Comparison of ENCODE assay signal across 11 mouse cellular contexts in genomic region chr11:76385746-76386145, GRCm38 (mm10). TPM values are rescaled to one million over a fixed set of nuclear protein-coding genes. Genes with fewer than 3 reads are reported as not detected.
DNase-seq lines count a peak whose midpoint lies in the region; ATAC-seq and TF ChIP-seq lines count a peak whose summit lies in the region.
"Had no signal": no experiment of that assay in that cellular context is flagged by ENCODE, and none has a peak within 500 bp of the region (broad histone marks: within the 10 kb centered on the region; RNA-seq: fewer than 3 reads in every experiment).

No protein-coding gene starts in this region.

- H3K36me3 ChIP-seq in hindbrain, embryonic 10.5 days = peaks cover 13% of the 10 kb centered on the region
- H3K36me3 ChIP-seq in hindbrain, postnatal 0 days (ENCODE audit: insufficient read depth, low read length) = no peaks in the 10 kb centered on the region
- no peaks in the 10 kb centered on the region for H3K36me3 ChIP-seq in stomach, embryonic 16.5 days (ENCODE audit: control insufficient read depth, insufficient read depth, low read length)
- no peaks in the 10 kb centered on the region for H3K36me3 ChIP-seq in stomach, postnatal 0 days (ENCODE audit: control insufficient read depth, insufficient read depth, low read length)
- peaks cover 4% of the 10 kb centered on the region; the same call in 1 of the 2 replicates for H3K36me3 ChIP-seq in hindbrain, embryonic 13.5 days
- H3K36me3 ChIP-seq: lung, embryonic 15.5 days had no signal

- H3K4me1 ChIP-seq in hindbrain, embryonic 10.5 days (replicated peaks) = peaks cover 71% of the 10 kb centered on the region
- no peaks in the 10 kb centered on the region for H3K4me1 ChIP-seq in hindbrain, postnatal 0 days (ENCODE audit: insufficient read depth, low read length)
- H3K4me1 ChIP-seq in stomach, embryonic 16.5 days (ENCODE audit: control insufficient read depth, insufficient read depth, low read length) = peaks cover 33% of the 10 kb centered on the region
- H3K4me1 ChIP-seq in stomach, postnatal 0 days (replicated peaks; ENCODE audit: control insufficient read depth, insufficient read depth) = no peaks in the 10 kb centered on the region
- peaks cover 56% of the 10 kb centered on the region for H3K4me1 ChIP-seq in hindbrain, embryonic 13.5 days (replicated peaks)

- DNase-seq in hindbrain, embryonic 10.5 days (ENCODE audit: low spot score) = no peak
- DNase-seq in hindbrain, postnatal 0 days (ENCODE audit: low spot score) = no peak
- no peak for DNase-seq in stomach, postnatal 0 days (ENCODE audit: low spot score)
- DNase-seq in yolk sac, embryonic 10.5 days (ENCODE audit: low spot score) = no peak
- DNase-seq in gastrocnemius, postnatal 36 days = no peak
- DNase-seq: cerebellum, adult 2 months had no signal

- ATAC-seq in hindbrain, postnatal 0 days = no peak
- no peak for ATAC-seq in stomach, embryonic 16.5 days (ENCODE audit: insufficient read depth, low FRiP score)
- ATAC-seq in stomach, postnatal 0 days (ENCODE audit: low FRiP score, low TSS enrichment) = no peak
- ATAC-seq in hindbrain, embryonic 13.5 days (ENCODE audit: low FRiP score) = no peak

- no peak overlapping the region for H3K4me2 ChIP-seq in hindbrain, postnatal 0 days (ENCODE audit: low read depth, low read length)
- no peak overlapping the region for H3K4me2 ChIP-seq in stomach, embryonic 16.5 days (ENCODE audit: low read depth, low read length)
- H3K4me2 ChIP-seq in stomach, postnatal 0 days (replicated peaks; ENCODE audit: low read depth) = no peak overlapping the region
- no peak overlapping the region for H3K4me2 ChIP-seq in hindbrain, embryonic 13.5 days
- H3K4me2 ChIP-seq: kidney, embryonic 15.5 days; liver, embryonic 11.5 days; lung, embryonic 15.5 days had no signal

- no peaks in the 10 kb centered on the region for H3K27me3 ChIP-seq in hindbrain, embryonic 10.5 days (ENCODE audit: insufficient read depth, poor library complexity, severe bottlenecking)
- H3K27me3 ChIP-seq in hindbrain, postnatal 0 days (ENCODE audit: insufficient read depth, low read length) = no peaks in the 10 kb centered on the region
- H3K27me3 ChIP-seq in stomach, embryonic 16.5 days (ENCODE audit: control insufficient read depth, insufficient read depth, low read length) = no peaks in the 10 kb centered on the region
- no peaks in the 10 kb centered on the region for H3K27me3 ChIP-seq in stomach, postnatal 0 days (ENCODE audit: control insufficient read depth, insufficient read depth, low read length)
- no peaks in the 10 kb centered on the region for H3K27me3 ChIP-seq in hindbrain, embryonic 13.5 days
- H3K27me3 ChIP-seq: kidney, embryonic 15.5 days had no signal

- peak overlapping the region; percentile 72; the same call in 1 of the 2 replicates for H3K27ac ChIP-seq in hindbrain, embryonic 10.5 days
- H3K27ac ChIP-seq in hindbrain, postnatal 0 days = no peak overlapping the region
- H3K27ac ChIP-seq in stomach, embryonic 16.5 days (ENCODE audit: low read length) = 0 out of 2 replicates have a peak overlapping the region, but pooled peaks have one; percentile 7
- no peak overlapping the region for H3K27ac ChIP-seq in stomach, postnatal 0 days (replicated peaks)
- H3K27ac ChIP-seq in hindbrain, embryonic 13.5 days = peak overlapping the region; percentile 70
- H3K27ac ChIP-seq: kidney, embryonic 15.5 days; lung, embryonic 15.5 days had no signal

- H3K9ac ChIP-seq in hindbrain, postnatal 0 days (replicated peaks; ENCODE audit: low read length) = no peak overlapping the region
- 0 out of 2 replicates have a peak overlapping the region, but pooled peaks have one; percentile 4 for H3K9ac ChIP-seq in stomach, embryonic 16.5 days (ENCODE audit: low read length)
- no peak overlapping the region for H3K9ac ChIP-seq in stomach, postnatal 0 days (ENCODE audit: low read length)
- 0 out of 2 replicates have a peak overlapping the region, but pooled peaks have one; percentile 35 for H3K9ac ChIP-seq in hindbrain, embryonic 13.5 days
- H3K9ac ChIP-seq: kidney, embryonic 15.5 days; lung, embryonic 15.5 days had no signal

- WGBS in hindbrain, embryonic 10.5 days = 39% methylated on average over 3 of the region's 3 CpGs
- WGBS in hindbrain, postnatal 0 days = 29% methylated on average over 3 of the region's 3 CpGs
- WGBS in stomach, embryonic 16.5 days = 53% methylated on average over 3 of the region's 3 CpGs
- WGBS in stomach, postnatal 0 days = 47% methylated on average over 3 of the region's 3 CpGs
- 13% methylated on average over 3 of the region's 3 CpGs for WGBS in hindbrain, embryonic 13.5 days

- no peak overlapping the region for H3K4me3 ChIP-seq in hindbrain, embryonic 10.5 days
- no peak overlapping the region for H3K4me3 ChIP-seq in hindbrain, postnatal 0 days (ENCODE audit: low read length)
- H3K4me3 ChIP-seq in stomach, embryonic 16.5 days (replicated peaks; ENCODE audit: low read length) = no peak overlapping the region
- H3K4me3 ChIP-seq in stomach, postnatal 0 days (ENCODE audit: low read depth, low read length) = no peak overlapping the region
- no peak overlapping the region for H3K4me3 ChIP-seq in hindbrain, embryonic 13.5 days
- H3K4me3 ChIP-seq: kidney, embryonic 15.5 days; lung, embryonic 15.5 days had no signal

- no peak for TF ChIP-seq EP300 in stomach, postnatal 0 days (optimal IDR thresholded peaks at IDR 0.05)

- TF ChIP-seq CTCF in hindbrain, postnatal 0 days (IDR thresholded peaks at IDR 0.05; ENCODE audit: low read depth) = no peak
- no peak for TF ChIP-seq CTCF in stomach, postnatal 0 days (IDR thresholded peaks at IDR 0.05; ENCODE audit: low read depth)

- H3K9me3 ChIP-seq in hindbrain, embryonic 10.5 days = 0 out of 2 replicates have a peak, but pooled peaks cover 3% of the 10 kb centered on the region
- H3K9me3 ChIP-seq in hindbrain, postnatal 0 days (ENCODE audit: low read length) = no peaks in the 10 kb centered on the region
- H3K9me3 ChIP-seq in stomach, embryonic 16.5 days (replicated peaks; ENCODE audit: control insufficient read depth, low read length) = no peaks in the 10 kb centered on the region
- no peaks in the 10 kb centered on the region for H3K9me3 ChIP-seq in stomach, postnatal 0 days (ENCODE audit: control insufficient read depth, low read length)
- H3K9me3 ChIP-seq in hindbrain, embryonic 13.5 days = no peaks in the 10 kb centered on the region
- H3K9me3 ChIP-seq: kidney, embryonic 15.5 days; lung, embryonic 15.5 days had no signal

- intact Hi-C loops in gastrocnemius, postnatal 36 days (cut with DNase I) = no loop called here

RNA-seq across cellular contexts. Expression of gene Nxn, which starts 13.2 kb away (rescaled TPM):
- polyA plus RNA-seq in hindbrain, embryonic 10.5 days (2016; fragmentation: Nextera tagmentation; extraction: Ambion mirVana) = 45.3 and 46.6 TPM in 2 replicates
- total RNA-seq in hindbrain, postnatal 0 days (2014; rRNA removed) = 36.6 and 41.3 TPM in 2 replicates
- polyA plus RNA-seq in hindbrain, postnatal 0 days (2015; fragmentation: Nextera tagmentation; extraction: Ambion mirVana) = 21.2 and 22.3 TPM in 2 replicates
- 26.6 and 28.7 TPM in 2 replicates for polyA plus RNA-seq in stomach, embryonic 16.5 days (2015; fragmentation: Nextera tagmentation; extraction: Ambion mirVana)
- polyA plus RNA-seq in stomach, postnatal 0 days (2015; fragmentation: Nextera tagmentation; extraction: Ambion mirVana) = 22.4 and 24.0 TPM in 2 replicates
- 30.4 and 35.6 TPM in 2 replicates for polyA plus RNA-seq in hindbrain, embryonic 13.5 days (2015; fragmentation: Nextera tagmentation; extraction: Ambion mirVana)
- total RNA-seq in gastrocnemius, postnatal 36 days (2021) = 10 to 100 TPM; 26.3 to 37.3 TPM

RNA-seq across cellular contexts. Expression of gene Timm22, which starts 21.0 kb away (rescaled TPM):
- polyA plus RNA-seq in hindbrain, embryonic 10.5 days (2016; fragmentation: Nextera tagmentation; extraction: Ambion mirVana) = 123 and 148 TPM in 2 replicates
- 49.8 and 112 TPM in 2 replicates for total RNA-seq in hindbrain, postnatal 0 days (2014; rRNA removed)
- polyA plus RNA-seq in hindbrain, postnatal 0 days (2015; fragmentation: Nextera tagmentation; extraction: Ambion mirVana) = 104 and 106 TPM in 2 replicates
- 76.1 and 94.9 TPM in 2 replicates for polyA plus RNA-seq in stomach, embryonic 16.5 days (2015; fragmentation: Nextera tagmentation; extraction: Ambion mirVana)
- 75.7 and 82.1 TPM in 2 replicates for polyA plus RNA-seq in stomach, postnatal 0 days (2015; fragmentation: Nextera tagmentation; extraction: Ambion mirVana)
- polyA plus RNA-seq in hindbrain, embryonic 13.5 days (2015; fragmentation: Nextera tagmentation; extraction: Ambion mirVana) = 116 and 119 TPM in 2 replicates
- total RNA-seq in gastrocnemius, postnatal 36 days (2021) = 10 to 100 TPM; 34.3 to 36.2 TPM

Comparison
In these comparisons a context has a peak if more than half of its experiments do, and no peak if none do; other contexts are left out.
1. H3K27ac ChIP-seq: peak in hindbrain, embryonic 10.5 days (single experiment), stomach, embryonic 16.5 days (single experiment) and hindbrain, embryonic 13.5 days (single experiment); none in hindbrain, postnatal 0 days (single experiment) and stomach, postnatal 0 days (single experiment).
2. H3K9ac ChIP-seq: peak in stomach, embryonic 16.5 days (single experiment) and hindbrain, embryonic 13.5 days (single experiment); none in hindbrain, postnatal 0 days (single experiment) and stomach, postnatal 0 days (single experiment).